Mouse (Mus musculus) bone marrow macrophage, adult 2 months (primary cell): ENCODE results near the gene Rph3a. TPM values are rescaled to one million over a fixed set of nuclear protein-coding genes. Genes with fewer than 3 reads are reported as not detected.

ENCODE experiments used
- H3K27ac ChIP-seq: 2 replicates; pipeline ENCODE4 v1.5.1; 2012; ENCODE audit warnings: low read depth, low read length; ENCODE audit not compliant: insufficient read depth
- H3K4me1 ChIP-seq: 2 replicates; pipeline ENCODE4 v1.6.1; 2012; ENCODE audit warnings: low read length; ENCODE audit not compliant: control insufficient read depth, insufficient read depth
- H3K4me3 ChIP-seq: 2 replicates; pipeline ENCODE4 v1.5.1; 2012; ENCODE audit warnings: mild to moderate bottlenecking, low read length, moderate library complexity; ENCODE audit not compliant: insufficient read depth
- CTCF ChIP-seq: IDR thresholded peaks from 2 replicates; pipeline ENCODE4 v1.5.1; 2012; ENCODE audit warnings: low read depth, mild to moderate bottlenecking, low read length, moderate library complexity
- POLR2A ChIP-seq: IDR thresholded peaks from 2 replicates; pipeline ENCODE4 v1.6.1; 2012; ENCODE audit warnings: mild to moderate bottlenecking, low read depth, low read length, borderline replicate concordance
- polyA plus RNA-seq: library from polyadenylated mRNA; stranded (reverse); fragments of >200 nt; gene quantifications from 2 replicates; pipeline ENCODE4 v1.2.4, GENCODE M21; 2012; ENCODE audit not compliant: missing spikeins, insufficient read depth, insufficient read length

Gene Rph3a
- polyA plus RNA-seq, 1 experiment = not detected

GRCm38 (mm10) chr5:120890991-120891390 lies 118.9 kb downstream of the Rph3a start:
- Histone ChIP-seq H3K27ac (no peak overlapping the region), H3K4me3 (no peak overlapping the region), H3K4me1 (peaks cover 16% of the 10 kb centered on the region)
- TF ChIP-seq POLR2A (no peak), CTCF (no peak)

Other genes with a start within 250 kb of the Rph3a start
- 48.7 and 58.3 TPM in 2 replicates for gene Oas3, start 232.4 kb downstream of the Rph3a start, polyA plus RNA-seq
- gene Oas1e, start 214.6 kb downstream of the Rph3a start, polyA plus RNA-seq = not detected in 2 replicates
- 9.6 and 13.3 TPM in 2 replicates for gene Oas1c, start 197.6 kb downstream of the Rph3a start, polyA plus RNA-seq
- gene Oas1f, start 162.7 kb downstream of the Rph3a start, polyA plus RNA-seq = not detected in 2 replicates
- not detected in 2 replicates for gene Oas1h, start 148.7 kb downstream of the Rph3a start, polyA plus RNA-seq
- gene Oas1g, start 122.5 kb downstream of the Rph3a start, polyA plus RNA-seq = 105 and 117 TPM in 2 replicates
- gene Oas1a, start 102.6 kb downstream of the Rph3a start, polyA plus RNA-seq = 89.3 and 92.0 TPM in 2 replicates
- not detected in 2 replicates for gene Oas1d, start 95.6 kb downstream of the Rph3a start, polyA plus RNA-seq
- gene Ptpn11, start 181.3 kb upstream of the Rph3a start, polyA plus RNA-seq = 22.8 and 28.3 TPM in 2 replicates
- 1,191 and 1,194 TPM in 2 replicates for gene Rpl6, start 194.4 kb upstream of the Rph3a start, polyA plus RNA-seq
- 11.5 and 11.7 TPM in 2 replicates for gene Hectd4, start 210.1 kb upstream of the Rph3a start, polyA plus RNA-seq